Mouse (Mus musculus) gastrocnemius, adult 18-20 months (tissue): Measurements from ENCODE around the gene 6430548M08Rik. TPM values are rescaled to one million over a fixed set of nuclear protein-coding genes. Genes with fewer than 3 reads are reported as not detected.

Experiments
- DNase-seq: peaks from one replicate; pipeline ENCODE4 v3.0.0; 2021; ENCODE audit warnings: low spot score
- long read RNA-seq, 2 experiments: library from polyadenylated mRNA; stranded (forward); transcript quantifications; one replicate each; pipeline ENCODE4 v2.0.0; 2021
- total RNA-seq, 2 experiments: library from RNA; stranded (reverse); gene quantifications; 2 replicates each; pipeline ENCODE4 v1.2.3; 2021

6430548M08Rik gene
- 10 to 100 TPM; 23.3 to 45.0 TPM for total RNA-seq
- long read RNA-seq, experiment 1, full-length matches to known transcripts: 9 of 10 reads
- long read RNA-seq, experiment 1, partial matches to known transcripts: 1 of 10 reads
- long read RNA-seq, experiment 1, other reads (novel, unspliced or antisense): 0 of 10 reads
- long read RNA-seq, experiment 2, full-length matches to known transcripts: 2 of 6 reads
- long read RNA-seq, experiment 2, partial matches to known transcripts: 1 of 6 reads
- long read RNA-seq, experiment 2, other reads (novel, unspliced or antisense): 3 of 6 reads

DNA sequence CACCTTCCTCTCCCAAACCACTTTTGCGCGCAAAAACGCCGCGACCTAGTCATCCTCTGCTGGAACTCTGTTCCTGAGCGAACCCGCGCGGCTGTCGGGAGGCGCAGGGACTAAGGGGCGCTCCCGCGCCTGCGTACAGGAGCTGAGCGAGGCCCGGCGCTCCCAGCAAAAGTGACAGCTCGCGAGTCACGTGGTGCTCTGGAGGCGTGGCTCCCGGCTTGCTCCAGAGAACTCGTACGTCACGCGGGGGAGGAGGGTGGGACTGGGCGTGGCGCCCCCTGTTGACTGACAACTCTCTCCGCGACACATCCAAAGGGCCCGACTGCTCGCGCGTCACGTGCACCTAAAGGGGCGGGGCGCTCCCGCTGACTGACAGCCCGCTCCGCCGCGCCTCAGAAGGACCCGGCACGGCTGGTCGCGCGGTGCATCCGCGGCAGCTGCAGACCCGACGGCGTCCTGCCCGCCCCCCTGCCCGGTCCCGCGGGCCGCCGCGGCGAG lies at the start of gene 6430548M08Rik:
Gene 6430548M08Rik (plus strand): TSS at position 395 of the 498 bp plus-strand sequence.
- DNase-seq: peak; percentile 100

DNA sequence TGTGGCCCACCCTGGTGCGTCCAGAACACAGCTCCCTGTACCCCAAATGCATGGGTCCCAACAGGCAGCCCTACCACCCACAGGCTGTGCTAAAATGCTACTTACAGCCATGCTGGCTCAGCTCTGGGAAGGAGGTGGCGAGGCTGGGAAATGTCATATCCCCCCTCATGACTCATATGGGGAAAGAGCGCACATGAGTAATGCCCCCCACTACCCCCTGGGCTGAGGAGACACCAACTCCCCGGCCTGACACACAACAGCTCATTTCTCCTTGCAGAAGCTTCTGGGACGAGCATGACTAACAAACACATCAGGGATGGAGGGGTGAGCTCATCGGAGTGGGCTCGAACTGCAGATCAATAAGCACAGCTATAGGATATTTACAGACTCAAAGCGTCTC lies 48.3 kb upstream of the 6430548M08Rik start:
- DNase-seq: no peak

DNA sequence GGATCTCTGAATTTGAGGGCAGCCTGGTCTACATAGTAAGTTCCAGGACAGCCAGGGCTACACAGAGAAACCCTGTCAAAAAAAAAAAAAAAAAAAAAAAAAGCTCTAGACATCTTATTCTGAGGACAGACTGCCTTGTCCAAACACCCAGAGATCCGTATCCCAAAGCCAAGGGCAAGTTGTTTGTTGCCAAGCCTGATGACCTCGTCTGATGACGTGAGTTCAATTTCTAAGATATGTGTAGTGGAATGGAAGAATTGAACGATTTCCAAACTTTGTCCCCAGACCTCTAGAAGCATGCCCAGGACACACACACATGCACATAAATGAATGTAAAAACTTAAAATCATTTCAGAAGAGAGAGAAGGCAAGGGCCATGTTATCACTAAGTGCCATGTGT lies 47.7 kb upstream of the 6430548M08Rik start:
- DNase-seq: no peak

- peak; percentile 93 for DNase-seq
These were observed 45.9 kb upstream of the 6430548M08Rik start for GRCm38 (mm10) chr8:120067936-120068668.

DNA sequence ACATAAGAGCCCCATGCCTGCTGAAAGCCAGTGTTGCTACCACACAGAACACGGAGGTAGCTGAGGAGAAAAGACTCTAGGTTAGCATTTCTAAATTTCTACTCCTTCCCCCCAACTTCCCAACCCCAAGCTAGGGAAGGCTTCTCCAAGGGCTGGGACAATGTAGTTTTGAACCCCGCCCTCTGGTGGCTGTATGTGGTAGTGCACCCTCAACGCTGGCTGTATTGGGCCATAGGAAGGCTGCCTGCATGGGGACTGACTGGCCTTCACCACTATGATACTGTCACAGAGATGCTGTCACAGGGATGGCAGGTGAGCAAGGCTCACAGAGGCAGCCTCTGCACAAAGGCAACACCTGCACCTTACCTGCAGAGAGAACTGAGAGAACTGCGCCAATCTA lies 42.3 kb upstream of the 6430548M08Rik start:
- DNase-seq: peak; percentile 86

GRCm38 (mm10) chr8:120072259-120072658 lies 41.7 kb upstream of the 6430548M08Rik start:
- peak; percentile 35 for DNase-seq

- DNase-seq: peak; percentile 53
These were observed 41.1 kb upstream of the 6430548M08Rik start for GRCm38 (mm10) chr8:120072827-120073226.

DNA sequence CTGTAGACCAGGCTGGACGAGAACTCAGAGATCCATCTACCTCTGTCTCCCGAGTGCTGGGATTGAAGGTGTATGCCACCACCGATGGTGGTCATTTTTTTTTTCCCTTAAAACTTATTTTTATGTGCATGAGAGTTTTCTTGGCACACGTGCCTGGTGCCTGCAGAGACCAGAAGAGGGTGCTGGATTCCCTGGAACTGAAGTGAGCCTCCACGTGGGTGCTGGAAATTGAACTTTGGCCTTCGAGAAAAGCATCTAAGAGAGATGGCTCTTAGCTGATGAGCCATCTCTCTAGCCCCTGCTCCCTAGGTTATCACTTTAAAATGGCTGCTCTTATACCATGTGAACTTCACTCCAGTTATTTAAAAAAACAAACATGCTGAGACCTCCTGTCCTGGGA lies 39.4 kb upstream of the 6430548M08Rik start:
- DNase-seq: no peak

- no peak for DNase-seq
These were observed 38.6 kb upstream of the 6430548M08Rik start for GRCm38 (mm10) chr8:120075347-120075746.

- peak; percentile 73 for DNase-seq
These were observed 35.9 kb upstream of the 6430548M08Rik start for GRCm38 (mm10) chr8:120078080-120078479.

GRCm38 (mm10) chr8:120079361-120079760 lies 34.6 kb upstream of the 6430548M08Rik start:
- no peak for DNase-seq

DNA sequence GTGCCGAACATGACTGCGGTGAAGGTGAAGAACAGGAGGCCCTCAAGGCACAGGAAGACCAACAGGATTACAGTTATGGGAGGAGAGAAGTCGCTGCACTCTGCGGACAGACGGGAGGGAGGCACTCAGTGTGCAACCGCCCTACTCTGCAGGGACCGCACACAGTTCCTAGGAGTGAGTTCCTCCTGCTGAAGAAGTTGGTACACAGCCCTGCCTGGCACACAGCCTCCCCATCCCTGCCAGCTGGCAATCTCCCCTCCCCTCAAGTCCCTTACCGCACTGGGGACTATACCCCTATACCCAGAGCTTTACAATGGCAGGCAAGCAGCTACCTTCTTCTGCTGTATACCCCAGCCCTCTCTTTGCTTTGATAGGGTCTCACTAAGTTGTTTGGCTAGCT lies 30.7 kb upstream of the 6430548M08Rik start:
- DNase-seq: no peak

DNA sequence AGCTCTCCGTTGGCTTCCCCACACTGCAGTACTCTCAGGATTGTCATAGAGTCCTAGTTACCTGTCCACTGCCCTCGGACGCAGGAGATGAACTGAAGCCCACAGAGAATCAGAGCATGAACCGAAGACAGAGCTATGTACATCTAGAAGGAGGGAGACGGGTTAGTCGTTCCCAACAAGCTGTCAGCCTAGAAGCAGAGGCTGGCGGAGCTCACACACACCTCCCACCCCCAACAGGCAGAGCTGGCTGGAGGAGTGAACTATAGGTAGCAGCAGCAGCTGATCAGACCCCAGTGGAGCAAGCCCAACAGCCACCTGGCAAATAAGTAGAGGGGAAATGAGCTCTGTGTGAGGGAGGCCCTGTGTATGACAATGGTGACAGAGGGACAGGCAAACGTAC lies 29.2 kb upstream of the 6430548M08Rik start:
- DNase-seq: no peak

- DNase-seq: no peak
These were observed 24.4 kb upstream of the 6430548M08Rik start for GRCm38 (mm10) chr8:120089511-120089910.

- DNase-seq: no peak
These were observed 22.9 kb upstream of the 6430548M08Rik start for GRCm38 (mm10) chr8:120091032-120091431.

- no peak for DNase-seq
These were observed 20.8 kb upstream of the 6430548M08Rik start for GRCm38 (mm10) chr8:120093103-120093502.

- DNase-seq: no peak
These were observed 19.2 kb upstream of the 6430548M08Rik start for GRCm38 (mm10) chr8:120094801-120095200.

- DNase-seq: no peak
These were observed 17.5 kb upstream of the 6430548M08Rik start for GRCm38 (mm10) chr8:120096486-120096885.

DNA sequence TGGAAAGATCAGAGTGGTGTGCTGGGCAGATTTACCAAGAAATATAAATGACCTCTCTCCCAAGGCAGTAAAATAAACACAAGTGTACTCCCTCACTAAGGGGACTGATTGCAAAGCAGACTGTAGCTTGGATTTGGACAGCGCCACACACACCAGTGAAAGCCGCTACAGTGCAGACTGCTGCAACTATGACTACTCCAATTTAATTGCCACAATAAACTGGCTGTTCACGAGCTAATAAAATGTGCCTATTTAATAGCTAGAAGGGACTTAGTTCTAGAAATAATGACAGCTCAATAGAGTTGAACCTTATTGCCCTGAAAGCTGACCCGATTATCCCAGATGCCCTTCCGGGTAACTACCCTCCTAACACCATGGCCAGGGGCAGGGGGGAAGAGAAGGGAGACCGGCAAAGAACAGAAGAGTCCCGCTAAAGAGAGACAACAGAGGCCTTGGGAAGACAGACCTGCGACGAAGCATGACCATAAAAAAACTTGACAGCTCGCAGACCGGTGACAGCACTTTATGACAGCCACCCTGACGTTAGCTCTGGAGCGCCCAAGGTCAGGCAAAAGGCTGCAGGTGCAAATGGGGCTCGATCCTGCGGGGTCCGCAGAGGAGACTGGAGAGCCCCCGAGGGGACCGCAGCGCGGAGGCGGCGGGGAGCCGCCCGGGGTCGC lies 13.4 kb upstream of the 6430548M08Rik start:
- no peak for DNase-seq

- peak; percentile 83 for DNase-seq
These were observed 12.6 kb upstream of the 6430548M08Rik start, which contains the start of gene Zdhhc7 for GRCm38 (mm10) chr8:120101068-120101972. Zdhhc7 (minus strand) TSS chr8:120101482.

DNA sequence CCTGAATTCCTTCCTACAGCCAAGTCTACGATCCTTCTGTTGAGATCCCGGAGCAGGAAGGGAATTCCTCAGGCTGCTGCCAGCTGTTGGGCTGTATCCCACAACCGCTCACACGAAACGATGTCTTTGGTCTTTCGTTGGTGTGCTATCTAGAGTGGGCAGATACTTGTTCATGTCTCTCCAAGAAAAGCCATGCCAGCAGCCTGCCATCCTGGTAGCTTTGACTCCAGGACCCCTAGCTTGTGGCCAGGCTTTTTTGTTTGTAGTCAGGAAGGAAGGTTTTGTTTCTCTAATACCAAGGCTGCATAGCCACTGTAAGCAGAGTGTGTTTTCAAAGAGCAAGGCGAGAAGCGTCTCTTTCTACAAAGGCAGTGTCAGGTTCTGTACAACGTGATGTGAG lies 10.0 kb upstream of the 6430548M08Rik start:
- no peak for DNase-seq
